ENCODE assay signal across 8 mouse cellular contexts in genomic region chr1:60097277-60098023, GRCm38 (mm10). TPM values are rescaled to one million over a fixed set of nuclear protein-coding genes. Genes with fewer than 3 reads are reported as not detected.
DNase-seq lines count a peak whose midpoint lies in the region; ATAC-seq lines count a peak whose summit lies in the region.

No protein-coding gene starts in this region.

- 0% methylated on average over 25 of the region's 25 CpGs for WGBS in intestine, embryonic 15.5 days

- H3K4me1 ChIP-seq in intestine, embryonic 15.5 days (replicated peaks), result no peaks in the 10 kb centered on the region

- H3K9ac ChIP-seq in intestine, embryonic 15.5 days, result peak overlapping the region; percentile 49

- intact Hi-C loops in left cerebral cortex, postnatal 14 days (cut with DNase I), result loop anchor here (2.0 kb wide), 1 partner anchor 53 kb away; no protein-coding TSS in a partner anchor

- DNase-seq in adipocyte (ENCODE audit: low spot score), result peak; percentile 79
- DNase-seq in cerebellum, postnatal 4 days (ENCODE audit: low spot score in 2 of 2), result peak; percentile 24 to 47
- DNase-seq in gastrocnemius, adult 8-10 months (ENCODE audit: low spot score in 2 of 2), result peak; percentile 43 to 45
- peak; percentile 74 to 82 for DNase-seq in left cerebral cortex, postnatal 14 days (ENCODE audit: low spot score in 2 of 2)
- peak; percentile 57 to 64 for DNase-seq in right cerebral cortex, postnatal 36 days (ENCODE audit: low spot score in 2 of 2)
- DNase-seq in Muller cell, postnatal 12 days (ENCODE audit: inconsistent ontology term), result no peak

- H3K36me3 ChIP-seq in intestine, embryonic 15.5 days, result 0 out of 2 replicates have a peak, but pooled peaks cover 4% of the 10 kb centered on the region

- H3K4me2 ChIP-seq in intestine, embryonic 15.5 days (replicated peaks), result peak overlapping the region; percentile 65

- ATAC-seq in intestine, embryonic 15.5 days, result peak; percentile 92
- ATAC-seq in megakaryocyte-erythroid progenitor cell, adult 5-6 weeks (replicated peaks; ENCODE audit: low FRiP score, low TSS enrichment, poor library complexity, severe bottlenecking), result peak; percentile 87

- no peaks in the 10 kb centered on the region for H3K9me3 ChIP-seq in intestine, embryonic 15.5 days

- H3K4me3 ChIP-seq in intestine, embryonic 15.5 days (replicated peaks), result peak overlapping the region; percentile 96

- no peaks in the 10 kb centered on the region for H3K27me3 ChIP-seq in intestine, embryonic 15.5 days (replicated peaks)

- peak overlapping the region; percentile 99 for H3K27ac ChIP-seq in intestine, embryonic 15.5 days

RNA-seq across cellular contexts. Expression of gene Carf, which starts 0.6 kb away (rescaled TPM):
- 1 to 10 TPM; 5.3 to 8.2 (median 6.5) TPM for total RNA-seq in gastrocnemius, adult 8-10 months (2022)
- polyA plus RNA-seq in intestine, embryonic 15.5 days (2015; fragmentation: Nextera tagmentation; extraction: Ambion mirVana), result 4.9 and 5.0 TPM in 2 replicates
- total RNA-seq in left cerebral cortex, postnatal 14 days (2021), result 10 to 100 TPM; 23.9 to 28.6 TPM
- 11.1 and 17.5 TPM in 2 replicates for total RNA-seq in megakaryocyte-erythroid progenitor cell, adult 5-6 weeks (2014; fragmentation: Nextera tagmentation)
- 15.7 and 19.0 TPM in 2 replicates for total RNA-seq in megakaryocyte-erythroid progenitor cell, adult 5-6 weeks (2017)

RNA-seq across cellular contexts. Expression of gene Wdr12, which starts 1.0 kb away (rescaled TPM):
- 10 to 100 TPM; 11.7 to 14.7 (median 13.3) TPM for total RNA-seq in gastrocnemius, adult 8-10 months (2022)
- polyA plus RNA-seq in intestine, embryonic 15.5 days (2015; fragmentation: Nextera tagmentation; extraction: Ambion mirVana), result 53.0 and 53.8 TPM in 2 replicates
- total RNA-seq in left cerebral cortex, postnatal 14 days (2021), result 10 to 100 TPM; 25.6 to 30.7 TPM
- 77.4 and 91.1 TPM in 2 replicates for total RNA-seq in megakaryocyte-erythroid progenitor cell, adult 5-6 weeks (2014; fragmentation: Nextera tagmentation)
- total RNA-seq in megakaryocyte-erythroid progenitor cell, adult 5-6 weeks (2017), result 138 and 179 TPM in 2 replicates

RNA-seq across cellular contexts. Expression of gene Ica1l, which starts 54.5 kb away (rescaled TPM):
- under 1 TPM; 0.17 to 0.46 (median 0.36) TPM for total RNA-seq in gastrocnemius, adult 8-10 months (2022)
- 1.1 and 1.3 TPM in 2 replicates for polyA plus RNA-seq in intestine, embryonic 15.5 days (2015; fragmentation: Nextera tagmentation; extraction: Ambion mirVana)
- total RNA-seq in left cerebral cortex, postnatal 14 days (2021), result 10 to 100 TPM; 38.2 to 42.1 TPM
- total RNA-seq in megakaryocyte-erythroid progenitor cell, adult 5-6 weeks (2014; fragmentation: Nextera tagmentation), result 1.2 and 2.4 TPM in 2 replicates
- 2.9 and 4.8 TPM in 2 replicates for total RNA-seq in megakaryocyte-erythroid progenitor cell, adult 5-6 weeks (2017)

Comparison
In these comparisons a context has a peak if more than half of its experiments do, and no peak if none do; other contexts are left out.
1. RNA of gene Ica1l, which starts 54.5 kb away (total RNA-seq): 38.2 to 42.1 TPM in left cerebral cortex, postnatal 14 days; 1.2 to 4.8 TPM in megakaryocyte-erythroid progenitor cell, adult 5-6 weeks and 0.17 to 0.46 TPM in gastrocnemius, adult 8-10 months; every median in the first group is over 4 times any median in the second.